Mouse (Mus musculus): ENCODE measurements around the gene Ptpn6.

Ptpn6 gene

GRCm38 (mm10) chr6:124738511-124739023 is at the start of gene Ptpn6:
Ptpn6 (minus strand) TSS chr6:124738714.
- peak; percentile 69 for DNase-seq (ENCODE audit: low read depth, low spot score)

GRCm38 (mm10) chr6:124787722-124788121 is 49.2 kb upstream of the Ptpn6 start:
- no peak for DNase-seq (ENCODE audit: low read depth, low spot score)

GRCm38 (mm10) chr6:124786756-124787420 is 48.4 kb upstream of the Ptpn6 start:
- DNase-seq (ENCODE audit: low read depth, low spot score) = no peak

GRCm38 (mm10) chr6:124782436-124782835 is 43.9 kb upstream of the Ptpn6 start:
- peak; percentile 70 for DNase-seq (ENCODE audit: low read depth, low spot score)

GRCm38 (mm10) chr6:124780917-124781316 is 42.4 kb upstream of the Ptpn6 start:
- no peak for DNase-seq (ENCODE audit: low read depth, low spot score)

GRCm38 (mm10) chr6:124779984-124780416 is 41.5 kb upstream of the Ptpn6 start:
- no peak for DNase-seq (ENCODE audit: low read depth, low spot score)

GRCm38 (mm10) chr6:124779222-124779983 is 40.9 kb upstream of the Ptpn6 start, which contains the start of gene Lrrc23:
Lrrc23 (minus strand) TSS chr6:124779727.
- DNase-seq (ENCODE audit: low read depth, low spot score) = peak; percentile 90

- no peak for DNase-seq (ENCODE audit: low read depth, low spot score)
These were observed 32.0 kb upstream of the Ptpn6 start for GRCm38 (mm10) chr6:124770511-124770910.

GRCm38 (mm10) chr6:124770013-124770412 is 31.5 kb upstream of the Ptpn6 start:
- no peak for DNase-seq (ENCODE audit: low read depth, low spot score)

- DNase-seq (ENCODE audit: low read depth, low spot score) = peak; percentile 76
These were observed 30.7 kb upstream of the Ptpn6 start, which contains the start of gene Eno2 for GRCm38 (mm10) chr6:124769101-124769765. Eno2 (minus strand) TSS chr6:124769673.

- DNase-seq (ENCODE audit: low read depth, low spot score) = no peak
These were observed 30.2 kb upstream of the Ptpn6 start for GRCm38 (mm10) chr6:124768704-124769044.

GRCm38 (mm10) chr6:124767920-124768703 is 29.6 kb upstream of the Ptpn6 start:
- DNase-seq (ENCODE audit: low read depth, low spot score) = no peak

- no peak for DNase-seq (ENCODE audit: low read depth, low spot score)
These were observed 29.0 kb upstream of the Ptpn6 start for GRCm38 (mm10) chr6:124767536-124767919.

GRCm38 (mm10) chr6:124765951-124766350 is 27.4 kb upstream of the Ptpn6 start:
- DNase-seq (ENCODE audit: low read depth, low spot score) = no peak

GRCm38 (mm10) chr6:124759259-124759658 is 20.7 kb upstream of the Ptpn6 start:
- DNase-seq (ENCODE audit: low read depth, low spot score) = peak; percentile 88

- no peak for DNase-seq (ENCODE audit: low read depth, low spot score)
These were observed 20.3 kb upstream of the Ptpn6 start for GRCm38 (mm10) chr6:124758849-124759232.

GRCm38 (mm10) chr6:124757909-124758848 is 19.7 kb upstream of the Ptpn6 start:
- DNase-seq (ENCODE audit: low read depth, low spot score) = no peak

GRCm38 (mm10) chr6:124757351-124757880 is 18.9 kb upstream of the Ptpn6 start:
- no peak for DNase-seq (ENCODE audit: low read depth, low spot score)

- peak; percentile 63 for DNase-seq (ENCODE audit: low read depth, low spot score)
These were observed 18.3 kb upstream of the Ptpn6 start for GRCm38 (mm10) chr6:124756652-124757350.
